Mouse (Mus musculus) heart, adult 8-10 months (tissue): Measurements from ENCODE around the gene Zfyve28. TPM values are rescaled to one million over a fixed set of nuclear protein-coding genes. Genes with fewer than 3 reads are reported as not detected.

ENCODE experiments used
- DNase-seq: peaks from one replicate; pipeline ENCODE4 v3.0.0; 2022; ENCODE audit warnings: low spot score
- total RNA-seq, 4 experiments: library from RNA; stranded (reverse); gene quantifications; 2 replicates each; pipeline ENCODE4 v1.2.4; 2022

Gene Zfyve28
- total RNA-seq, 4 experiments from 2014 or later: 0.57 to 1.1 (median 1.0) TPM

DNA sequence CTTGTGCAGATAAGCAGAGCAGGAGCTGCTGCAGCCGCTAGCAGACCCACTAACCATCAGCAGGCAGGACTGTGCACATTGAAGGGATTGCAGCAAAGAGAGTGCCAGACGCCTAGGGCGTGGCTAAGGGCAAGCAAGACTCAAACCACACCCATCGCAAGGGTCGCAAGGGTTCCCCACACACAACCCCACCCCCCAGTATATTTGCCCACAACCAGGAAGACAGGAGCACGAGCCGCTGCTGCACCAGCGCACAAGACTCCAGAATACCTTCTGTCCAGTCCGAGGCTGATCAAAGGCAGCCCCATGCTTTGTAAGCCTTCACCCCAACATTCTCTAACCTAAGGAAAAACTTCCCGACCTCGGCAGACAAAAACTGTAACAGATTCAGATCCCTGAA is 1.7 kb downstream of the Zfyve28 start:
- DNase-seq: no peak

DNA sequence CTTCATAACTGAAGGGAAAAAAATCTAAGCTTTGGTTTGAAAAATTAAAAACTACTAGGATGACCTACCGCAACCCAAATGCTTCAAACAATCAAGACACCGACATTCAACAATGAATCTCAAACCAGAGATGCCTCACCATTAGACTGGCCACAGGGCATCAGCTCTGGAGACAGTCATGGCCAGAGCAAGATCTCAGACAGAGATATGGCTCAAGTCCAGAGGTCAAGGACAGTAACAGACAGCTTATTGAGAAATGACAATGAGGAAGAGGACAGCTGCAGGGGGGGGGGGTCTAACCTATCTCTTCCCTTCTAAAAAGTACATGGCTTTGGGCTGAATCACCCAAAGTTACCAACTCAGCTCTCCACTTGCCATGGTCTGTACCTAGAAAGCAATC is 3.0 kb downstream of the Zfyve28 start:
- DNase-seq: no peak

DNA sequence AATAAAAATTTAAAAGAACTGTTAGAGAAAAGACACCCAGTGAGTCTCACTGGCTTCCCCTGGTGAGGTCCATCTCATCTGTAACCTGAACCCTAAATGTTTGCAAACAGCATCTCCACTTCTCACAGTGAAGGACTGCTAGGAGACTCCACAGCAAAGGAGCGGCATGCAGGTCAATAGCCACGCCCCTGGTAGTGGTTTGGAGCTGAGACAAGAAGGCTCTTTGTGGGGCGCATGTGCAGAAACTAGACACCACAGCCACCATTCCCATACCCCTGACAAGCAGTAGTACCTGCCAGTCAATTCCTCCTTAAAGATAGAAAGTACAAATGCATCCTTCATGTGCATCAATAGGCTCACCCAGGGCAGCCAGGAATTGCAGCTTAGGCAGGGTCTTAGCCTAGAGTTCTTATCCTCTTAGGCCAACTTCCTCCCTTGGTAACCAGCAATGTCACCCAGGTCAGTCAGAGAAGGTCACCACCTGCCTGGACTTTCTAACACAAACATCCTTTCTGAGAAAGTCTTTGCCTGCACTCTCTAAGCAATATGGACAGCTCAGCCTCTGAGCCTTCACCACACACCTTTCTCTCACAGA is 4.0 kb downstream of the Zfyve28 start:
- DNase-seq: no peak

DNA sequence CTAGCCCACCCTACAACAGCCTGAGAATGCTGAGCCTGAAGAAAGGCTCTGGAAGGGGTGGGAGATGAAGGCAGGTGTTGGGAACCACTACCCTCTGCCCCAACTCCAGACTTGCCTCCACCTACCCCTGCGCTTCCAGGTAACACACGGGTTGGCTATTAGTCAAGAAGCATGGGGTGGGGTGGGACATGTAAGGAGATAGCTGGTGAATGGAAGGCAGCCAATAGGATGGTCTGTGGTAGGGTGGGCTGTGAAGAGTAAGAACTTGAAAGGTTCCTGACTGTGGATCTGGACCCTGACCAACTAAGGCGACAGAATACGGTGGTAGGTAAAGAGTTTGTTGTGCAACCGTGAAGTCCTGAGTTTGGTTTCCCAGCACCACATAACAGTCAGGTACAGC is 4.9 kb downstream of the Zfyve28 start:
- no peak for DNase-seq

DNA sequence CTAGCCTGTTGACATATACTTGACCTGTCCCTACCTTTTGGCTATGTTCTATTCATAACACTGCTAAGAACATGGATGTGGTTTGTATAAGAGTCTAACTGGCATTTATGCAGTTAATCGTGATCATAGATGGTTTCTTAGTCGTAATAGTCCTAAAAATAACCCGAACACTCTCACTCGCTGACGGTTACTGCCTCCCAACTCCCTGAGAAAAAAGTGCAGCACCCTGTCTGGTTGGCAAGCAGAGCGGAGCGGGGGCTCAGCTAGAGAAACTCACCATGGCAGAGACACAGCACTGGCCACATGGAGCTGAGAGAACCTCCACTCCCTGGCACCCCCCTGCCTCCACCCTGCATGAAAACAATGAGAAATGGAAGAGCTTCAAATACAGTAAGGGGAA is 7.3 kb downstream of the Zfyve28 start:
- DNase-seq: no peak

DNA sequence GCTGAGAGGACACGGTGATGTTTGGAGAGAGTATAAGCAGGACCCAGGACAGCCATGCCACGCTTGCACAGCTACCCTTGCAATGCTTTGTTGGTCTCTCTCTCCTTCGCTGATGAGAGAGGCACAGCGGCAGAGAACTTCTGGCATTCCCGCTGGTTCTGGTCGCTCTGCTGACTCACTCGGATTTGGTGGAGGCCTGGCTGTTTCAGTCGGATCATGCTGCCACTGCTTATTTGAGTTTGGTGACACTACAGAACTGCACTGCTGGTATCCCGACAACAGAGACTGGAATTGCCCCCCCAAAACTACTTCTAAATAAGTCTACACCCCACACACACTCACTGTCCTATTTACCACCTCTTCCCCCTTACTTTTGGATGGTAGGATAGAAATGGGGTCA is 9.0 kb downstream of the Zfyve28 start:
- DNase-seq: no peak

DNA sequence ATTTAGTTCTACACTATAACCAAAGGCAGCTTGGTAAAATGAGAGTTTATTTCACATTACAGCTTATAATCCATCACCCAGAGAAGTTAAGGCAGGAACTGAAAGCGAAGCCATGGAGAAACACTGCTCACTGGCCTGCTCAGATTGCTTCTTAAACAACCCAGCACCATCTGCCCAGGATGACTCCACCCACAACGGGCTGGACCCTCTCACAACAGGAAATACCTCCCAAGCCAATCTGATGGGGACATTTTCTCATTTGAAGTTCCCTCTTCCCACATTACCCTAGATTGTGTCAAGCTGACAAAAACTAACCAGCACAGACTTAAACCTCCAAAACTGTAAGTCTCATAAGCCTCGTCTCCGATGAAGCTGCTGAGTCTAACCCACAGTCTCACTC is 10.2 kb downstream of the Zfyve28 start:
- DNase-seq: no peak

DNA sequence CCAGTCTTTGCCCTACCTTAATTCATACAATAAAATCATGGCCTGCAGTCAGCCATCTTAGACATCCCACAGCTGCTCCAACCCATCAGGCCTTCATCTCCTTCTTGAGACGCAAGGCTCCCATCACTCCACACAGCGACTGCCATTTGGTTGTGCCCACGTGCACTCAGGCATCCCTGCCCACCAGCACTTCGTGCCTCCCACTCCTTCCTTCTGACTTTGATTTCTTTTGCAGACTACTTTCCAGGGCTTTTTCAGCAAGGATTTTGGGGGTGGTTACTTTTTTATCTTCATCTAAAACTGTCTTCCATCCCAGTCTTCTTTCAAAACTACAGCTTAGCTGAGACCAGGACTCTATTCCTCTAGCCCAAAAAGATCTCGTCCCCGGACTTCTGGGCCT is 11.5 kb downstream of the Zfyve28 start:
- DNase-seq: no peak

DNA sequence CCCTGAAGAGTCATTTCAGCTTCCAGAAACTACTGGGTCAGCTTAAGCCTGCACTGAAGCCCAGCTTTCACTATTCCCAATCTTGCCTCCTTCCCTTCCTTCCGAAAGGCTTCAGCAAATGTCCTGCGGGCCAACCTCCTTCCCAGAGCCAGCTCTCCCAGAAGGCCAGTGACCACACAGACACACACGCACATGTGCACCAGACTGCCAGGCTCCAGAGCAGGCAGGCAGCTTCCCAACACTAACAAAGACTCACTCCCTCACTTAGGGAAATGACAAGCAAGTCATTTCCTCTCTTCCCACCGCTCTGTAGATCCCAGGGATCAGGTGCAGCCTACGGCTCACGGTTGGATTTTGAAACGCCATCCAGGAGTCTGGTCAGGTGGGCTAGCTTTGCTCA is 12.1 kb downstream of the Zfyve28 start:
- DNase-seq: no peak

DNA sequence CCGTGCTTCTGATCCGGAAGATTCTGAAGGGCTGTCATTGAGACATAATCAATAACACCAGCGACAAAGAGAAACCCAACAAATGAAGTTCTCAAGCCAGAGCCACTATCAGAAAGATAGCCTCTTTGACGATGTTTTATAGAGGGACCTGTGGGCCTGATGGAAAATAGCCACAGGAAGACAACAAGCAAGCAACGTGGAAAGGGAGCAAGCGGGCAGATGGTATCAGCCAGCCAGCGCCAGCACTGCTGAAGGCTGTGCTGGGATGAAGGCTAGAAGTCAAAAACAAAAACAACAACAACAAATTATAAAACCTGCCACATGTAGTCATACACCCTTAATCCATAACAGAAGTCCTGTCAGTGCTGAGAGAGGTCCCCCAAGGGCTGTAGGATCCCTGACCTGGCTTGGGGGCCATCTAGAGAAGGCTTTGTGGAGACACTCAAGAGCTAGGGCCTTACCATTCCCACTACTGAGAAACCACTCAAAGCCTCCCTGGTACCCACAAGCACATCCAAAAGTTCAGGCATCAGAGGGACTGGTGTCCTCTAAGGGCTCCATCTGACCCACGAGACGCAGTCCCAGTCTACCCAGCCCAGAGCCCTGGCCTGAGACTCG is 13.5 kb downstream of the Zfyve28 start:
- no peak for DNase-seq

DNA sequence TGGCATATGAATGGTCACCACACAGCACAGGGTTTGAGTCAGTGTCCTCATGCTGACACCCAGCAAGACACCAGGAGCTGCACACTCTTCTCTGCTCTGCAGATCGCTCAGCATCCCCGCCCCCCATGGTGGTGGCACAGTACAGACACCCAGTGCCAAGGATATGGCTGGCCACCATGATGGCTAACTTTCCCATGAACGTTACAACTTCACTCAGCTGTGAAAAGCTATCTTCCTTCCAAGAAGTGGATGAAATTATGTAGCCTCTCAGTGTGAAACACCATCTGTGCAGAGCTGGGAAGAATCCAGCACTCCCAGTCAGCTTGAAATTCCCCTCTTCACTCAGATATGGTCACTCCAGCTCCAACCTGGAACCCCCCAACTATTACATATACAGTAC is 14.0 kb downstream of the Zfyve28 start:
- no peak for DNase-seq

DNA sequence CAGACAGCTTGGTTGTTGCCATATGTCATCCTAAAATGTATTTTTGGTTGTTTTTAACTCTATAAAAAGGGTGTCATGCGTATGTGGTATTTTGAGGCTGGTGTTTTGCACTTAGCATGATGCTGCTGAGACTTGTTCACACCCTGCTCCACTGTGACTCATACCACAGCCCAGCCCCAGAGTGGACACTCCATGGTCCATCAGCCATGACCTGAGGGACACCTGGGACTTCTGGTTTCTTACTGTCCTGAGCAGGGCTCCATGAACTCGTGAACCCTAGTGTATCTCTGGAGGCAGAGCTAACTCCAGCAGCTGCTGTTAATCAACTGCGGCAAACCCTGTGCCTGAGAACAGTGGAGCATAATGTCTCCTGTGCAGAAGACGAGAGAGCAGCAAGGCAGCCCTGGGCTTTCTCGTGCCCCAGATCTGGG is 15.0 kb downstream of the Zfyve28 start:
- no peak for DNase-seq

DNA sequence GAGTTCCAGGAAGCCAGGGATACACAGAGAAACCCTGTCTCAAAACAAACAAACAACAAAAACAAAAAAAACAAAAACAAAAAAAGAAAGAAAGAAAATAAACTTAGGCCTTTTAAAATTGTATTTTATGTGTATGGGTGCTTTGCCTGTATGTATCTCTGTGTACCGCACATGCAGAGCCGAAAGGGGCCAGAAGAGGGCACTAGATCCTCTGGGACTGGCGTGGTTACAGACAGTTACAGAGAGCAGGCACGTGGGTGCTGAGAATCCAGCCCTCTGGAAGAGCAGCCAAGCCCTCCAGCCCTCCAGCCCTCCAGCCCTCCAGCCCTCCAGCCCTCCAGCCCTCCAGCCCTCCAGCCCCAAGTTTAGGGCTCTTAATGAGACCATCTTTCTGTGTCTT is 16.5 kb downstream of the Zfyve28 start:
- no peak for DNase-seq

DNA sequence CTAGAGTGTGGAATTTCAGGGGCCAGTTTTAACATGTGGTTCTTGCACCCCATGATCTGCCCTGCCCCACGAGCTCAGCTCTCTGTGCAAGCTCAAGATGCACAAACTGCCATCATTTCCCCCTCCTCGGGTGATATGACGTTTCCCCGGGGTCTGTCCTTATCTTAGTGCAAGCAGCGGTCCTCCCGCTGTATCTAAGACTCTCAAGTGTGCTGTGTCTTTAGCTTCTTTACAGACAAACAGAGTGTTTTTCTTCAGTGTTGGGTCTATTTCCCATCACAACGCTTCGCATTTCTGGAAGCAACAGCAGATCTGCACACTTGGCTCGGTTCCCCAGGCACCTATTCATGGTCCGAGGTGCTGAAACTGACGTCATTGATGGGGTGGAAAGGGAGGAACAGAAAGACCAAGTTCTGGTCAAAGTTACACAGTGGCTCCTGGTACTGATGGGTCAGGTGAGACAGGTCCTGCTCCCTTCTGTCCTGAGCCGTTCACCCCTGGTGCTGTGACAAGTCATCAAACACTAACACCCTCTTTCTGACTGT is 18.3 kb downstream of the Zfyve28 start:
- DNase-seq: no peak

DNA sequence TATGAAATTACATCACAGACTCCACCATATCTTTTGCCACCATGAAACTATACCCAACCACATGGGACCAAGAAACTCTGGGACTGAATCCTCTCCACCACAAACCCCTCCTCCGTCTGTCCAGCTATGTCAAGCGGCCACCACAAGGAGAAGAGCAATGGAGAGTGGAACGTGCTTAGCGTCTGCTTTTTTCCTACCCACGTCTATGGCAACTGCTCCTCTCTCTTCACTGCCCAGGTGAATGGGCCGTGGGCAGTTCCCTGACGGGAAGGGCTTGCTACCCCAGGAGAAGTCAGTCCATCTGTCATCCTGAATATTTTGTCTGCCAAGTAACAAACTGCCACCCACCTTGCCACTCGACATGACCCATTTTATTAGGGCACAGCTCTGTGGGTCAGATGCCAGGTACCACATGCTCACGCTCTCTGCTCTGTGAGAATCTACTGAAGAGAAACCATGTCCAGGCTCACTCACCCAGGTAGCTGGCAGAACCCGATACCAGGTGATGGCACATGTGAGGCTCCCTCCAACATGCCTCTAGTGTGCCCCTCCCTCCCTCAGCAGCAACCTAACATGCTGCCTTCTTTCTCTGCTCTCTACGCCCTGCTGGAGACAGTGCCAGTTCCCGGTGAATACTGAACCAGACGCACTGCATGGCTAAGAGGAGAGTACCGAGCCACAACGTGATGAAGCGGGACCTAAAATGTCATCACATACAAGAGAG is 18.9 kb downstream of the Zfyve28 start:
- DNase-seq: no peak

DNA sequence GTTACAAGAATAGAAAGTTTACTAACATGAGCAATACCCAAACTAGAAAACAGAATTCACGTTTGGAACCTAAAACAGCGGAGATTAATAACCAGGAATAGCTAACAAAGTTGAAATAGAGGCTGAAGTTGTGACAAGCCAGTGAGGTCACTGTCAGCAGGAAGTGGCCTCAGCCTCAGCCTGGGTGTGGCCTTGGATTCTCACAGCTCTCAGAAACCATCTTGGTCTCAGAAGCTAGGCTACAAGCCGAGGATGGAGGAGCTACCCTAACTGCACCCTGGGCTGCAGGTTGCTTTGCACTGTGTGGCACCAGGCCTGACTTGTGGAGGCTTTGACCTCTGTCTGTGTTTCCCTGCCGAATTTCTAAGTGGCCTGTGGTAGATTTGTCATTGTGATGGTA is 22.2 kb downstream of the Zfyve28 start:
- no peak for DNase-seq

DNA sequence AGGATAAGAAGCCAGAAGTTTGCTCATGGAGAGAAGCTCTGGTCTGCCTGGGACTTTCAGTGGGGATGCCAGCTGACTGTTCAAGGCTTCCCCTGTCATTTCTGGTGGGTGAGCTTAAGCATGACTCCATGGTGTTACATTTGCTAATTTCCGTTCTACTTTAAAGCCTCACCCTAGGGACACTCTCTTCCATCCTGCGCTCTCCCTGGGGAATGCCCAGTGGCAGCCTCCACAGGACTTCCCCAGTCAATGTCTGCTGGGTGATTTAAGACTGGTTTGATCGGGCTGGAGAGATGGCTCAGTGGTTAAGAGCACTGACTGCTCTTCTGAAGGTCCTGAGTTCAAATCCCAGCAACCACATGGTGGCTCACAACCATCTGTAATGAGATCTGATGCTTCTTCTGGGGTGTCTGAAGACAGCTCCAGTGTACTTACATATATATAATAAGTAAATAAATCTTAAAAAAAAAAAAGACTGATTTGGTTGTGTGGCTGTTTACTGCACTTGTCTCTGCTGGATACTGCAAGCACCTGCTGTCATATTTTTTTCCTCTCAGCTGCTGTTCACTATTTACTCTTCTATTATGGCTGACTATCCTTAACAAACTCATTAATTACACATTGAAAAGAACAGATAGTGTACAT is 29.0 kb downstream of the Zfyve28 start:
- DNase-seq: no peak

DNA sequence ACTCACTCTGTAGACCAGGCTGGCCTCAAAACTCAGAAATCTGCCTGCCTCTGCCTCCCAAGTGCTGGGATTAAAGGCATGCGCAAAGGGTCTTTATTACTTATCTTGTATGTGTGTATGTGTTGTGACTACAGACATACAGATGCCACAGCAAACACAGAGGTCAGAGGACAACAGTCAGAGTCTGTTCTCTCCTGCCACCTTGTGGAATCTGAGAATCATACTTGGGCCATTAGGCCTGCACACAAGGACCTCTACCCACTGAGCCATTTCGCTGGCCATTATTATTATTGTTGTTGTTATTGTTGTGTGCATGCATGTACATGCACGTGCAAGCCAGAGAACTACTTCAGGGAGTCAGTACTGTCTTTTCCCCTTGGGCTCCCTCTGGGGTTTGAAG is 33.1 kb downstream of the Zfyve28 start:
- no peak for DNase-seq

DNA sequence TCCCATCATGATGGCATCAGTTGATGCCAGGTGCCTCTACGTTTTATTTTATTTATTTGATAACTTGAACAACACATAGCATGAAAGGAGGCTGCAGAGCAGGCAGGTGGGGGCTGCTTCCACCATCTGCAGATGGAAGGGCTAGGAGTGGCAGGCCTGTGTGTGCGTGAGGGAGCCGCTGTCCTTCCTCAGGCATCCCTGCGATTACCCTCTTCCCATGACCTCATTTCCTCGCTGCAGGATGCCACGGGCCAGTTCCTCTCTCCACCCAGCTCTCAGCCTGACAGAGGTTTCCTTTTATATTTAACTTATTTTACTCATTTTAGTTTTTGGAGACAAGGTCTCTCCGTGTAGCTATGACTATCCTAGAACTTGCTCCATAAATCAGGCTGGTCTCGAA is 33.9 kb downstream of the Zfyve28 start:
- no peak for DNase-seq

DNA sequence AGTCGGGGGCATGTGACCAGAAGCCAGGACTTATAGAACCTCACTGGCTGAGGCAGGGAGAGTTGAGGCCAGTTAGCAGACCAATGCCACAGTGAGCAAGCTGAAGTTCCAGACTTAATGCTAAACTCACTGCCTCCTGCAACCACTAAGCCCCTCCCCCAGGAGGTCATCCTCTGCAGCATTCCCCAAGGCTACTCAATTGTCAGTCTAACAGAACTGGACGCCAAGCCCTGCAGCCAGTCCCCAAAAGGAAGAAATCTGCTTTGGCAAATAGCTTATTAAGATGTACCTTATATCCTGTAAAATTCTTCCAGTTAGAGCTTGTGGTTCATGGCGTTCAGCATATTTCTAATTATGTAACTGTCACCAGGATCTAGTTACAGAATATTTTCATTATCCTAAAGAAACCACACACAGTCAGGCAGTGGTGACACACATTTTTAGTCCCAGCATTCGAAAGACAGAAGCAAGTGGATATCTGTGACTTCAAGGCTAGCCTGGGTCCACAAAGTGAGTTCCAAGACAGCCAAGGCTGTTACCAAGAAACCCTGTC is 35.2 kb downstream of the Zfyve28 start:
- DNase-seq: no peak

DNA sequence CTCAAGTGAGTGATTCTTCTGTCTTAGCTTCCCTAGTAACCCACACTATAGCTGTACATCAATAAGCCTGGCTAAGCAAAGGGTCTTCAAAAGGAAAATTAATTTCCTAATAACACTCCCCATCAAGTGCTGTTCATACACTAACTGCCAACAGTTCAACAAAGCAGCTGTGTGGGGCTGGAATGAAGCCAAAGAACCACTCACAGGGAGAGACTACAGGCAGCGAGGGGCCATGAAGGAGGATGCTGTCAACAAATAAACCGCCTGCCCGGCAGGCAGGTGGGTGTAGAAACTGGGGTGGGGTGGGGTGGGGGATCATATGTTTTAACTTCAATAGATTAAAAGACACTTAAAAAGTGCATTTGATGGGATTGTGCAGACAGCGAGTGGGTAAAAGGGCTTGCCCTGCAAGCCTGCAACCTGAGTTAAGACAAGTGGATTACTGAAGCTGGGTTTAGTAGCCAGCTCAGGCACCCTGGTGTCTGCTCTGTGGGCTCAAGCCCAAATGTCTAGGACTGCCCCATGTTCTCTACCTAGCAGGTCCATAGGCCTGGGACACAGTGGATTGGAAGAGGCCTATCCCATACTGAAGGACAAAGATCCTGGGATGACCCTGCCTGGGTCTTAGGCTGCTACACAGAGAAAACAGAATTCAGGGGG is 35.8 kb downstream of the Zfyve28 start:
- no peak for DNase-seq

DNA sequence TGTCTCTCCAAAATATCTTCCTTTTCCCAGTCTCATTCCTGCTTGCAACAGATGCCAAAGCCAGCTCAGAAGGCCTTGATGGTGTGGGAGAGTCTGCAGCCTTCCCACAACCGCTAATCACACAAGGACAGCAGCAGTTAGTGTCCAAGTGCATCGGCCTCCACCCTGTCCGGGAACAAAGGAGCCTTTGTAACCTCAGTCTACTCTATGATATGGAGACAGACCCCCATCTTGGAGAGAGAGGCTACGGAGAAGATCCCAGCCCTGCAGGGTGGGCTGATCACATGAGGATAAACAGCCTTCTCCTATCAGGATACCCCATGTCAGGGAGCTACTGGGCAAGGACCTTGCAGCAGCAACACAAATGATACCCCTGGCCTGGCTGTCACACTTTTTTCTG is 36.5 kb downstream of the Zfyve28 start:
- DNase-seq: no peak
